Mouse (Mus musculus): ENCODE measurements around the gene Atad2b. TPM values are rescaled to one million over a fixed set of nuclear protein-coding genes. Genes with fewer than 3 reads are reported as not detected.

Gene Atad2b
- total RNA-seq, 1 experiment from 2014 or later: 43.3 TPM

- no peak for ATAC-seq (replicated peaks; ENCODE audit: insufficient number of reproducible peaks, low FRiP score, low TSS enrichment, poor library complexity, severe bottlenecking)
Measured at GRCm38 (mm10) chr12:5038008-5038407, 120.9 kb downstream of the Atad2b start.

- no peak for ATAC-seq (replicated peaks; ENCODE audit: insufficient number of reproducible peaks, low FRiP score, low TSS enrichment, poor library complexity, severe bottlenecking)
Measured at GRCm38 (mm10) chr12:5044141-5044540, 127.0 kb downstream of the Atad2b start.

- ATAC-seq (replicated peaks; ENCODE audit: insufficient number of reproducible peaks, low FRiP score, low TSS enrichment, poor library complexity, severe bottlenecking): no peak
Measured at GRCm38 (mm10) chr12:5048104-5048503, 131.0 kb downstream of the Atad2b start.

GRCm38 (mm10) chr12:5067590-5067989 lies 150.4 kb downstream of the Atad2b start:
- ATAC-seq (replicated peaks; ENCODE audit: insufficient number of reproducible peaks, low FRiP score, low TSS enrichment, poor library complexity, severe bottlenecking): no peak

- ATAC-seq (replicated peaks; ENCODE audit: insufficient number of reproducible peaks, low FRiP score, low TSS enrichment, poor library complexity, severe bottlenecking): no peak
Measured at GRCm38 (mm10) chr12:5070131-5070530, 153.0 kb downstream of the Atad2b start.

DNA sequence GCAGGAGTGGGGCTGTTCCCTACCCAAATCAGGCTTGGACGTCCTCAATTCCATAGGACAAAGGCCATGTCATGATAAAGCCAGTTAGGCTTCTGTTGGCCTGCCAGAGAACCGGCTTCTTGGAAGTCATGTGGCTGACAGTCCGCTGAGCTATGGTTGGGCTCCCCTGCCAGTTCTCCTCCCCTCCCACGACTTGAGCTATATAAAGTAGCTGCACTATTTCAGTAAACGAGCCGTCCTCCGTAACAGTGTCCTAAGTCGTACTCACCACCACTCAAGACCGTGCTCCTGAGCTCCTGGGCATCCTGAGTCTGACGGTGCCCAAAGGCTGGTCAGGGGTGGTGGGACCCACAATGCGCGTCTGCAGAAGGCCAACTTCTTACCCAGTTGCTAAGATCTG lies 156.0 kb downstream of the Atad2b start:
- ATAC-seq (replicated peaks; ENCODE audit: insufficient number of reproducible peaks, low FRiP score, low TSS enrichment, poor library complexity, severe bottlenecking): no peak

GRCm38 (mm10) chr12:5081480-5081879 lies 164.3 kb downstream of the Atad2b start:
- no peak for ATAC-seq (replicated peaks; ENCODE audit: insufficient number of reproducible peaks, low FRiP score, low TSS enrichment, poor library complexity, severe bottlenecking)

- ATAC-seq (replicated peaks; ENCODE audit: insufficient number of reproducible peaks, low FRiP score, low TSS enrichment, poor library complexity, severe bottlenecking): no peak
Measured at GRCm38 (mm10) chr12:5084714-5085113, 167.6 kb downstream of the Atad2b start.

GRCm38 (mm10) chr12:5087787-5088519 lies 170.8 kb downstream of the Atad2b start:
- ATAC-seq (replicated peaks; ENCODE audit: insufficient number of reproducible peaks, low FRiP score, low TSS enrichment, poor library complexity, severe bottlenecking): no peak

DNA sequence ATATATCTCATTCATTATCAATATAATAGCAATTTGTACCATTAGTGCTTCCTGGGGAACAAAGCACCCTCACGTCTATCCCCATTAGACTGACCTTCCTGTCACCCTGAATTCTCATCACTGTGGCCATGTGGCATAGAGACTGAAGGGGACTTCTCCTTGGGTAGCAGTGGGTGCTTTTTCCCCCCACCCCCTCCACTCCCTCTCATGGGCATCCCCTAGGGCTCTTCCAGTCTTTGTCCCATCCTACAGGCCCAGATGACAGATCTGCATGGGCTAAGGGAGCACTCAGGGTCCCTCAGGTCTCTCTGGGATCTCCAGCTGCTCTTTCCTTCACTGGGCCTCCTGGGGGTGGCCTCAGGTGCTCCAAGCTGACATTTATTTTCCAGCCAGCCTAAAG lies 171.5 kb downstream of the Atad2b start:
- no peak for ATAC-seq (replicated peaks; ENCODE audit: insufficient number of reproducible peaks, low FRiP score, low TSS enrichment, poor library complexity, severe bottlenecking)

Other genes starting within 250 kb of the Atad2b start
- gene Fam228a, start 178.9 kb upstream of the Atad2b start, total RNA-seq (2017): 0.85 TPM in 1 of 3 replicates, not detected in the others
- not detected in 3 replicates for gene Pfn4, start 148.3 kb upstream of the Atad2b start, total RNA-seq (2017)
- 0.29 to 0.57 TPM in 2 of 3 replicates, not detected in the other for gene Fam228b, start 148.1 kb upstream of the Atad2b start, total RNA-seq (2017)
- gene Sf3b6, start 99.8 kb upstream of the Atad2b start, total RNA-seq (2017): 118 to 202 TPM (median 184 TPM) in 3 replicates
- gene Fkbp1b, start 75.8 kb upstream of the Atad2b start, total RNA-seq (2017): 9.4 to 30.7 TPM (median 11.2 TPM) in 3 replicates
- 6.2 to 8.5 TPM (median 6.2 TPM) in 3 replicates for gene Wdcp, start 74.0 kb upstream of the Atad2b start, total RNA-seq (2017)
- gene Mfsd2b, start 43.0 kb upstream of the Atad2b start, total RNA-seq (2017): 1.7 to 14.7 TPM in 2 of 3 replicates, not detected in the other
- gene Ubxn2a, start 9.6 kb upstream of the Atad2b start, total RNA-seq (2017): 43.1 to 48.6 TPM (median 47.9 TPM) in 3 replicates